Mouse (Mus musculus) intestine, embryonic 14.5 days (tissue): ENCODE measurements around the gene Car14. TPM values are rescaled to one million over a fixed set of nuclear protein-coding genes. Genes with fewer than 3 reads are reported as not detected.
A peak's percentile ranks its signal among the peaks of the same experiment; 100 is the strongest.
"Not testable (repeated sequence)": the region's sequence is repeated elsewhere in the genome, so short reads cannot be mapped to it uniquely, and the experiment has no call there.

Experiments used
- ATAC-seq: fragments of 200-750 bp; cut with Nextera tagmentation; replicated peaks from 2 replicates; pipeline ENCODE4 v1.8.0; 2017; ENCODE audit warnings: low read depth, moderate number of reproducible peaks, moderate TSS enrichment, moderate library complexity; ENCODE audit not compliant: low FRiP score, low TSS enrichment
- DNase-seq: peaks from one replicate; pipeline ENCODE4 v3.0.0-alpha.2; 2018; ENCODE audit warnings: low spot score
- H3K27ac ChIP-seq: fragments of 300-500 bp; sonication (generic); 2 replicates; pipeline ENCODE4 v1.5.1; 2014; ENCODE audit warnings: low read depth, mild to moderate bottlenecking, control low read depth
- H3K27me3 ChIP-seq: fragments of 300-500 bp; sonication (generic); replicated peaks from 2 replicates; pipeline ENCODE4 v1.6.1; 2014; ENCODE audit warnings: low read length, control low read depth; ENCODE audit not compliant: control insufficient read depth, insufficient read depth
- H3K36me3 ChIP-seq: fragments of 300-500 bp; sonication (generic); 2 replicates; pipeline ENCODE4 v1.6.1; 2014; ENCODE audit warnings: low read length, control low read depth; ENCODE audit not compliant: control insufficient read depth, insufficient read depth
- H3K4me1 ChIP-seq: fragments of 300-500 bp; sonication (generic); replicated peaks from 2 replicates; pipeline ENCODE4 v1.6.1; 2014; ENCODE audit warnings: low read length, control low read depth, mixed read lengths; ENCODE audit not compliant: control insufficient read depth, insufficient read depth
- H3K4me2 ChIP-seq: fragments of 300-500 bp; sonication (generic); 2 replicates; pipeline ENCODE4 v1.6.1; 2014; ENCODE audit warnings: low read length
- H3K4me3 ChIP-seq: fragments of 300-500 bp; sonication (generic); 2 replicates; pipeline ENCODE4 v1.5.1; 2014; ENCODE audit warnings: low read depth, low read length, control low read depth, mixed read lengths
- H3K9ac ChIP-seq: fragments of 300-500 bp; sonication (generic); 2 replicates; pipeline ENCODE4 v1.6.1; 2014; ENCODE audit warnings: mild to moderate bottlenecking, low read length
- H3K9me3 ChIP-seq: fragments of 300-500 bp; sonication (generic); 2 replicates; pipeline ENCODE4 v1.6.1; 2016; ENCODE audit warnings: low read length, control low read depth; ENCODE audit not compliant: control insufficient read depth
- WGBS: fragments of 180-500 bp; shearing (Covaris S2); extraction: QIAGEN DNeasy Blood & Tissue Kit; methylation state at CpG from one replicate; pipeline ENCODE4 v1.1.7; 2014; 5-methylcytosine and 5-hydroxymethylcytosine counted together
- polyA plus RNA-seq: library from polyadenylated mRNA; unstranded; fragments of >200 nt; fragmentation: Nextera tagmentation; extraction: Ambion mirVana; gene quantifications from 2 replicates; pipeline ENCODE4 v1.2.1, GENCODE M21; 2014

Gene Car14
- polyA plus RNA-seq, 1 experiment from 2014 or later = 4.3 TPM

DNA sequence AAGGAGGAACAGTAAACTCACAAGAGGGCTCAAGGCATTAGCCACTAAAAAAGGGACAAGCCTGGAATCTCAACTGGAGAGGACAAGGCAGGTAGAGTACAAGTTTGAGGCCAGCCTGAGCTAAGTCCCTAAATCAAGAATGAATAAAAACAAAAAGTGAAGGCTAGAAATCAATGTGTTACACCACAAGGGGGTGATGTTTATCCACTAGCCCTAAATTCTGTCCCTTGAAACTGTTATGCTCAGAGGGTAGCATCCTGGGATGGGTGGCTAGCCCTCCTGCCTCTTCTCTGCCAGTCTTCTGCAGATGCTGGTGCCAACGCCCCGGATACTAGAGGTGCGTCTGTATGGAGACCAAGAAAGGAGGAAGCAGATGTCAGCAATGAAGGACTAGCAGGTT lies 44.2 kb downstream of the Car14 start:
- DNase-seq = no peak
- whole genome bisulfite sequencing = 72% methylated on average over 3 of the region's 3 CpGs
- H3K4me1 ChIP-seq = no peaks in the 10 kb centered on the region
- H3K27me3 ChIP-seq = no peaks in the 10 kb centered on the region
- no peak for ATAC-seq
- no peak overlapping the region for H3K27ac ChIP-seq
- no peak overlapping the region for H3K4me2 ChIP-seq
- H3K9me3 ChIP-seq = no peaks in the 10 kb centered on the region
- no peak overlapping the region for H3K4me3 ChIP-seq
- peaks cover 21% of the 10 kb centered on the region for H3K36me3 ChIP-seq
- H3K9ac ChIP-seq = no peak overlapping the region

GRCm38 (mm10) chr3:95858278-95858677 lies 46.2 kb downstream of the Car14 start:
- H3K4me1 ChIP-seq, H3K27ac ChIP-seq, H3K27me3 ChIP-seq, DNase-seq, ATAC-seq, H3K9ac ChIP-seq, H3K4me3 ChIP-seq, H3K9me3 ChIP-seq, H3K4me2 ChIP-seq: not testable (repeated sequence)
- 81% methylated on average over 3 of the region's 3 CpGs for WGBS
- peaks cover 15% of the 10 kb centered on the region for H3K36me3 ChIP-seq

DNA sequence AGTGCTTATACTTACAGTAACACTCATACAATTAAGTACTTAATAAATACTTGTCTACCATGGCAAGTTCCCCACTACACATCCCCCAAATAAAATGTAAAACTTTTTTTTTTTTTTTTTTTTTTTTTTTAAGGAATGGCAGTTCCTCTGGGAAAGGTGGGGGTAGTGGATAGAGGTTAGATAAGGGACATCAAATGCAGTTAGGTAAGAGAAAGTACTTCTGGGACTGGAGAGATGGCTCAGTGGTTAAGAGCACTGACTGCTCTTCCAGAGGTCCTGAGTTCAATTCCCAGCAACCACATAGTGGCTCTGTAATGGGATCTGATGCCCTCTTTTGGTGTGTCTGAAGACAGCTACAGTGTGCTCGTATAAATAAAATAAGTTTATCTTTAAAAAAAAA lies 47.4 kb downstream of the Car14 start:
- H3K27me3 ChIP-seq, DNase-seq, H3K9ac ChIP-seq, H3K4me1 ChIP-seq, ATAC-seq, H3K4me2 ChIP-seq, H3K4me3 ChIP-seq, H3K9me3 ChIP-seq, H3K27ac ChIP-seq: not testable (repeated sequence)
- 79% methylated on average over 1 of the region's 1 CpGs for WGBS
- H3K36me3 ChIP-seq = peaks cover 20% of the 10 kb centered on the region

- no peaks in the 10 kb centered on the region for H3K9me3 ChIP-seq
- H3K27me3 ChIP-seq = no peaks in the 10 kb centered on the region
- H3K27ac ChIP-seq = peak overlapping the region; percentile 57
- DNase-seq (no peak), ATAC-seq (peak; percentile 34; the same call in 1 of the 2 replicates)
- peak overlapping the region; percentile 62 for H3K4me2 ChIP-seq
- H3K4me1 ChIP-seq = peaks cover 5% of the 10 kb centered on the region; the same call in 1 of the 2 replicates
- peak overlapping the region; percentile 79 for H3K9ac ChIP-seq
- H3K36me3 ChIP-seq = peaks cover 26% of the 10 kb centered on the region
- H3K4me3 ChIP-seq = peak overlapping the region; percentile 88
- 24% methylated on average over 7 of the region's 7 CpGs for WGBS
Measured at GRCm38 (mm10) chr3:95856115-95856514, 48.4 kb downstream of the Car14 start.

- no peaks in the 10 kb centered on the region for H3K9me3 ChIP-seq
- DNase-seq (peak; percentile 95), ATAC-seq (peak; percentile 97)
- no peaks in the 10 kb centered on the region for H3K27me3 ChIP-seq
- H3K36me3 ChIP-seq = peaks cover 32% of the 10 kb centered on the region
- peak within 1 kb of the TSS; percentile 79 for H3K9ac ChIP-seq
- peak within 1 kb of the TSS; percentile 57 for H3K27ac ChIP-seq
- peak within 1 kb of the TSS; percentile 62 for H3K4me2 ChIP-seq
- under 1% methylated on average over 56 of the region's 56 CpGs for WGBS
- peak within 1 kb of the TSS; percentile 88 for H3K4me3 ChIP-seq
- H3K4me1 ChIP-seq = peaks cover 5% of the 10 kb centered on the region; the same call in 1 of the 2 replicates
Measured at GRCm38 (mm10) chr3:95855502-95856089, 48.9 kb downstream of the Car14 start, which contains the start of gene Prpf3. Prpf3 (minus strand) TSS chr3:95855885.

GRCm38 (mm10) chr3:95851317-95851716 lies 53.2 kb downstream of the Car14 start:
- H3K4me2 ChIP-seq = no peak overlapping the region
- no peak for ATAC-seq
- WGBS = 93% methylated on average over 8 of the region's 8 CpGs

DNA sequence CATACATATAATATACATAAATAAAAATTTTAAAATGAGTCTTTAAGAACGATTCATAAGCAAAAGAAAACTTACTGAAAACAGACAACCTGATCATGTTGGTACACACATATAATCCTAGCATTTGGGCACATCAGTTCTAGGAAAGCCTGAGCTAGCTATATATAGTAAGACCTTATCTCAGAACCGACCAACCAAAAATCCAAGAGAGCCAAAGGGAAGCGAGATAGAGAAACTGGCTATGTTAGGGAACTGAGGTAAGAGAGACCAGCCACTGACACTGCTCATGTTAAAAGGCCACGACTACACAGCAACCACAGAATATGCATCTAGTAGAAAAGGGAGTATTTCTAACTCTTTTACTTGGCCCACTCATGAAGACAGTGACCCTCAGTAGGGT lies 53.9 kb downstream of the Car14 start:
- 86% methylated on average over 4 of the region's 4 CpGs for WGBS
- Histone ChIP-seq H3K4me1 (peaks cover 5% of the 10 kb centered on the region; the same call in 1 of the 2 replicates), H3K27me3 (no peaks in the 10 kb centered on the region), H3K9me3 (no peaks in the 10 kb centered on the region), H3K9ac (no peak overlapping the region), H3K36me3 (peaks cover 81% of the 10 kb centered on the region), H3K4me3 (no peak overlapping the region), H3K4me2 (no peak overlapping the region), H3K27ac (no peak overlapping the region)
- no peak for ATAC-seq
- DNase-seq = no peak

More at GRCm38 (mm10) chr3:95851317-95851716, 53.2 kb downstream of the Car14 start:
- DNase-seq = no peak
- no peaks in the 10 kb centered on the region for H3K9me3 ChIP-seq
- H3K4me3 ChIP-seq = no peak overlapping the region
- no peak overlapping the region for H3K9ac ChIP-seq
- H3K4me1 ChIP-seq = peaks cover 5% of the 10 kb centered on the region; the same call in 1 of the 2 replicates
- no peaks in the 10 kb centered on the region for H3K27me3 ChIP-seq
- peaks cover 74% of the 10 kb centered on the region for H3K36me3 ChIP-seq
- no peak overlapping the region for H3K27ac ChIP-seq
